Mouse (Mus musculus): ENCODE data around the gene Tmcc3. TPM values are rescaled to one million over a fixed set of nuclear protein-coding genes. Genes with fewer than 3 reads are reported as not detected.

Gene Tmcc3
- 10 to 100 TPM; 49.1 to 63.0 (median 53.8) TPM for total RNA-seq (2022)

DNA sequence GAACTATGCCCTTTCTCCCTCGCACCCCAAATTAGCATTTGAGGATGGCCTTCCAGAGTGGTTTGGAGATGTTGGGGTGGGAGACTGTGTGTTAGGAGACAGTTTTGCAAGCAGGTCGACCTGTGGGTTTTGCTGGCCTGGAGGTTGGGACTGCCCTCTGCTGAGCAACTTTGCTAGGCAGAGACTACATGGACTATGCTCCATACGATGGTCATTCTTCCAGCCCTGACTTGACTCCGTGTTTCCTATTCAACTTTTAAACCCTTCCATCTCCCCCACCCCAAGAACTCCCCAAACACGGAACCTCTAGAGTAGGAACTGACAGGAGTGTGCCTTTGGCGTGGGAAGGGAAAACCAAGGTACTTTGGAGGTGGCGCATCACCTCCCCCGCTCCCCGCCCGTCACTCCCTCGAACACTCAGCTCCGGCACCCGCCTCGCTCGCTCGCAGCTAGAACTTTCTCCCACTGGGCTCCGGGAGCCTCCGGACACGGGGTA is at the start of gene Tmcc3:
Gene Tmcc3 (plus strand): TSS at position 439 of the 496 bp plus-strand sequence.
- no peak for DNase-seq (ENCODE audit: low spot score in 2 of 2)

DNA sequence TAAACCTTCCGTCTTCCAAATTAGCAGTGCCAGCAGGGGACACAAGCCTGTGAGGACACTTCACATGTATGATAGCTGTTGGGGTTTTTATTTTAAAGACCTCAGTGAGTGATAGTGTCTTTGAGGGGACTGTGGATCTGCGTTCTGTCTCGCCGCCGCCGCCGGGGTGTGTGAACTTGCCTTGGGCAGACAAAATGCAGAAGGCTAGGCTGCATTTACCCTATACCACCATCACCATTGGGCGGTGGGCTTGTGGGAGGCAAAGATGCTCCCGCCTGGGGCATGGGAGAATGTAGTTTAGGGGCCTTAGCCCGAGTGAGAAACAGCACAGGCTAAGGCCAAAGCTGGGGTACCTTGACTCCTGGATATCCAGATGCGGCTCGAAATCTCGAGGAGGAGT is 49.1 kb upstream of the Tmcc3 start:
- no peak for DNase-seq (ENCODE audit: low spot score in 2 of 2)

DNA sequence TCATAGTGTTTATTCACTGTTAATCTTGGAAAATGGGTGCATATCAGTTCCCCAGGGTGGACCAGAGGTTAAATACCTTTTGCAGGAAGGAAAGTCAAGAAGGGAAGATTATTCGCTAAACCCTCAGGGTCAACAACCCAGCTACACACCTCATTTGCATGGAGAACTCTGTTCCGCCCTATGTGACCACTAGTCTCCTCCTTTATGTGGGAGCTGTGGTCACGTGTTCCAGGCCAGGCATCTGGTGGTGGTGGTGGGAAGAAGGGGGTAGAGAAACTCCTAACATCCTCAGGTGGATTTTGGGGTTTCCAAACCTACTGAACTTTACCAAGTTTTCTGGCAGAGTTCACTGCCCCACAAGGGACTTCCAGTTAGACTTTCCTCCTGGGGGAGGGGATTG is 48.5 kb upstream of the Tmcc3 start:
- DNase-seq (ENCODE audit: low spot score in 2 of 2) = no peak

DNA sequence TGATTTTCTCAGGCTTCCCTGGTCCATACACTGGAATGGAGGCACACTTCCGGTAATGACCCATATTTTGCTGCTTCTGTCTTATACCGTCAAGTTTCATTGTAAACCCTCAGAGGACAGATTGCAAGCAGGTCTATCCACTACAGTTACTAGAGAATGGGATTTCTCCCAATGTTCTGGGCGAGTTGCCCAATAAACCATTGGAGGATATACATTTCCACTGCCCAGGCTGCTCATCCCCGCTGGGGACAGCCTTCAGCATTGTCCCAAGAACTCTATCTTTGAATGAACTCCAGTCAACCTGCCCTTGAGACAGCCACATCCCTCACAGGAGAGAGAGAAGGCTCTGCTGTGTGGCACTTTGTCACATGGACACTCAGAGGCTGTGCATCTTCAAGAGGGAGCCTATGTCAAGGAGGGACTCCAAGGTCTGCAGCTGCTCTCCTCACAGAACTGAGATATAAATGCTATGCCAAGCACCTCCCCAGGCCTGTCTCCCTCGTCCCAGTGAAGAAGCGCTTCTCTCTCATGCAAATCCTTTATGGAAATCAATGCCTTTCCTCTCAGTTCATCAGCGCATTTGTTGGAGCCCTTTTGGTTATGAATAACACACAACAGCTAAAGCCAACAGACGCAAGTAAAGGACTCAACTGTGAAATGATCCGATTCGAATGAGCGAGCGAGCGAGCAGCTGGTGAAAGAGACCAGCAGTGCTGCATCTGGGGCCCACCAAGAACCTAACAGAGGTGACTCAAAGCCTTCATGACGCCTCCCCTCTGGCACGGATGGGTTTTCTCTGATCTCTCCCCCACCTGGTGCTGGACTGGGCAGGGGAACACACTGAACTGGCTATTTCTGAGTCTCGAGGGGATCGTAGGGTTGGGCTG is 45.9 kb upstream of the Tmcc3 start:
- no peak for DNase-seq (ENCODE audit: low spot score in 2 of 2)

DNA sequence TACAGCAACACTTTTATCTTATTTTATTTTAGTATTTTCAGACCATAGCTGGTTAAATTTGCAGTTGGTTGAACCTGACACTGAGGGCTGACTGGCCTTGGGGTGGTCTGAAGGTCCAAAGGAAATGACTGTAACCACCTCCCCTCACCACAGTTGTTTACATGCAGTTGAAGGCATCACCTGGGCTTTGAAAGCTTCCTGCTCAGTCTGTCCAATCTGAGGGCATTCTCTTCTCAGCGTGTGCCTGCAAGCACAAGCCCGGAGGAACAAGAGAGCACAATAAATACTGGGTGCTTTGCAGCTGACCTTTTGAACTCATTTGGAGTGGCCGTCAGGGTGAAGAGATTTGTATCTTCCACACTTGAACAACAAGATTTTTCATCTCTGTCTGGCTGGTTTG is 36.4 kb upstream of the Tmcc3 start:
- no peak for DNase-seq (ENCODE audit: low spot score in 2 of 2)

DNA sequence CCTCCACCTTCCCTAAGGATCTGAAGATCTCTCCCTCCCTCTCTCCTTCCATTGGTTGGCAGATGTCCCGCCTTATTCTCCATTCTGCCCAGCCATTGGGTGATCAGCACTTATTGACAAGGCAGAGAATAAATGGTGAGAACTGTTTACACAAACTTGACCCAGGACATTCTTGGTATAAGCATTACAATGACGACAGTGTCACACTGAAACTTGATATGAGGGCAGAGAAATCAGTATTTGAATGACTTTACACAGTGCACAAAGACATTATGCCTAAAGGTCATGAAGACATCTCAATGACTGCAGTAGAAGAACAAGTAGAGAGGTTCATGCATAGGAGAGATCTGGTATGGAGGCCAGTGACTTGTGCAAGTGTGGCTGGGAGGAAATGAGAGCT is 35.2 kb upstream of the Tmcc3 start:
- DNase-seq (ENCODE audit: low spot score in 2 of 2) = no peak

DNA sequence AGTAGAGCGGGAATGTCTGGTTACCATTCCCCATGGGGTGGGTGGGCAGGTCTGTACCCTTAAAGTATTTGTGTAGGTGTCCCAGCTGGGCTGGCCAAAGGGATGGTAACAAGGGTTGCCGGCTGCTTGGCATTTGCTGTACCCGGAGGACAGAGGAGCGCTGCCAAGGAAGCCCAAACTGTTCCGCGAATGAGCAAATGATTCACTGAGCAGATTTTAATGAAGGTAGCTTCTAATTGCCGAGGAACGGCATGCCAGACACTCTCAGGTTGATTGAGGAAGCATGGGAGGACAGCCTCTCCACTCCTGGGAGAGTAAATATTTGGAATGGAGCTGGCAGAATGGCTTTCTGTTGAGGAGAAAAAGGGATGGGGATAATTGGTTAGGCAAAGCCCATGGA is 29.6 kb upstream of the Tmcc3 start:
- peak in 1 of 2 experiments; percentile 14 for DNase-seq (ENCODE audit: low spot score in 2 of 2)

DNA sequence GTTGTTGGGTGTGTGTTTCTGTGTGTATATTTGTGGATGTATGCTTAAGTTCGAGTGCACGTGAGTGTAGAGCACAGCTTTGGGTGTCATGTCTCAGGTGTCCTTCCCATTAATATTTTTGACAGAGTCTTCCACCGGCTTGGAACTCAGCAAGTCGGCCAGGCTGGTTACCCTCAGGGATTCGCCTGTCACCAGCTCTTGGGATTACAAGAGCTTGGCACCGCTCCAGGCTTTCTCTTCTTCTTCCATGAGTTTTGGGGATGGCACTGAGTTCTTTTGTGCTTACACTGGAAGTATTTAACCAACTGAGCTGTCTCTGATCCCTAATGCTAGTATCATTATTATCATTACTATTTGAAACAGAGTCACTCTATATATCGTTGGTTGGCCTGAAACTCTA is 29.0 kb upstream of the Tmcc3 start:
- no peak for DNase-seq (ENCODE audit: low spot score in 2 of 2)

DNA sequence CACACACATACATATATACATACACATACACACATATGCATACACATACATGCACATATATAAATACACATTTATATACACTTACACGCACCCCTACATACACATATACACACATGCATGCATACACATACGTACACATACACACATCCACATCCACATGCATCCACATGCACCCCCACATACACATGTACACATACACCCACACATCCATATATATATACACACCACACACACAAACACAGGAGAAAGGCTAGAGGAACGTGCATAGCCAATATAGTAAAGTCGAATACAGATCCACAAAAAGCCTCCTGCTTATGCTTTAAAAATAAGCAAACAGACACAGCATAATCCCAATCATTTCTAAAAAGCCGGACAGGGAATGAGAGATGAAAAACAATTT is 17.3 kb upstream of the Tmcc3 start:
- no peak for DNase-seq (ENCODE audit: low spot score in 2 of 2)

DNA sequence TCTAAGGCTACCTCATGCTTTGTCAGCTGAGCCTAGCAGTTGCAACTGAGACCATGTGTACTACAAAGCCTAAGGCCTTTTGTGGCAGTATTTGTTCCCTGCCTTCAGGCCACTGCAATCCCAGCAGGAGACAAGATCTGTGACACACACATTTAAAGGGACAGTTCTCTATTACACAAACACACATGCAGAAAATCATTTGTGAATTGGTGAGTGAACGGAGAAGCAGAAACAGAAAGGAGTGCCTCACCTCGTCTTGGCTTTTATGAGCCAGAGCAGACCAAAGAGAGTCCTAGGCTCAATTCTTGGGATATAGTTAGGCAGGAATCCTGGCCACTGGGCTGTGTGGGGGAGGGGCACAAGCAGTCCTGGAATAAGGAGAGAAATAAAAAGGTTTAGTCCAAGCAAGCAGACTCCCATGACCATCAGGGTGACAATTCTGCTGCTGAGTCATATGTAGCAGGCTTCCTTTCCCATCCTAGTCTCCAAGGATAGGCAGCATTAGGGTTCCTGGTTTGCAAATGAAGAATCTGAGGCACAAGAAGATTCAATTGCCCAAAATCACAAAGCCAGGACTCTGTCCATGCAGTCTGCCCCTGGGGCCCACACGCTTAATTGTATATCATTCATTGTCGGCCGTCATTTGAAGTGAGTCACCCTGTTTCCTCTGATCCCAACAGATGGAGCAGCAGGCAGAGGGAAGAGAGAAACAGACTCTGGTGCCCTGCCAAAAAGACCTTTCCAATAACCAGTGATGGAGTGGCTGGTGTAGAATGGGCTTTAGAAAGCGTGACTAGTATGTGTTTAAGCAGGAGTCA is 16.6 kb upstream of the Tmcc3 start:
- no peak for DNase-seq (ENCODE audit: low spot score in 2 of 2)

DNA sequence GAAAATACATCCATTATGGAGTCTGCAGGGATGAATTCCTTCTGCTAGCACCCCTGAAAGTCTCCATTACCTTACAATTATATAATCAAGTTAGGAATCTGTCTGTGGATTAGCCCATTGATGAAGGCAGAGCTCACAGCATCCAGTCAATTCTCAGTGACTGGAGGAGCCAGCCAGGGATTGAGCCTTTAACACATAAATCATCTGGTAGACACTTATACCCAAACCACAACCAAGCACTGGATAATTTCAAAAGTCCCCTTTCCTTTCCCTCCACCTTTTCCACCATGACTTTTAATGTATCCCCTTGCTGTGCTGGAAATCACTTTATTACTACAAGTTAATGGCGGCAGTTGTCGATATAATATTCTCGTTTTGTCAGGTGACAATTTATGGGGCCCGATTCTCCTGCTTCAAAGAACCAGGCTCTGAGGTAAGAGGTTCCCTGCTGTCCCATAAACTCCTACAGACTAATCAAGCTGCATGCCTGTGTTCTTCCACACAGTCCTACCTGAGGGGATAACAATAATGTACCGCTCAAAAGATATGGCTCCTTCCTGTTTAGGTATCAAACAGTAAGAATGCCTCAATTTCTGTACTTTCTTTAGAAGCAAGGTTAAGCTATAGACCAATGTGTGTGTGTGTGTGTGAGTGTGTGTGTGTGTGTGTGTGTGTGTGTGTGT is 15.7 kb upstream of the Tmcc3 start:
- no peak for DNase-seq (ENCODE audit: low spot score in 2 of 2)

DNA sequence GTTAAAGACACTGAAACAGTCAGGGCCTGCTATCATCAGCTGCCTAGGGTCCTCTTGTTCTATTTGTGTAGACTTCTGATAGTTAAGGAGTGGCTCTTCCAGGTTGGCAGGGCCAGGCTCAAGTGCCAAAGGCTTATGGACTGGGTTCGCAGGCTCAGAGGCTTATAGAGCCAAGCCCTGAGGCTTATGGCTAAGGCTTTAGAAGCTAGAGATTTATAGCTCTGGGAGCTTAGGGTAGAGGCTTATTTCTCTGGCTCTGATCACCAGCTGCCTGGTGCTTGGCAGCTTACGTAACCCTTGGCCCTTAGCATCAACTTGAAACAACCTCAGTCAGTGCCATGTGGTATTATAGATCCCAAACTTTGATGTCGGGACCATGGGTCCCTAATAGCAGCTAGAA is 13.3 kb upstream of the Tmcc3 start, which contains the start of gene Gm4792:
Gene Gm4792 (minus strand): TSS at position 233 of the 400 bp plus-strand sequence.
- DNase-seq (ENCODE audit: low spot score in 2 of 2) = no peak

DNA sequence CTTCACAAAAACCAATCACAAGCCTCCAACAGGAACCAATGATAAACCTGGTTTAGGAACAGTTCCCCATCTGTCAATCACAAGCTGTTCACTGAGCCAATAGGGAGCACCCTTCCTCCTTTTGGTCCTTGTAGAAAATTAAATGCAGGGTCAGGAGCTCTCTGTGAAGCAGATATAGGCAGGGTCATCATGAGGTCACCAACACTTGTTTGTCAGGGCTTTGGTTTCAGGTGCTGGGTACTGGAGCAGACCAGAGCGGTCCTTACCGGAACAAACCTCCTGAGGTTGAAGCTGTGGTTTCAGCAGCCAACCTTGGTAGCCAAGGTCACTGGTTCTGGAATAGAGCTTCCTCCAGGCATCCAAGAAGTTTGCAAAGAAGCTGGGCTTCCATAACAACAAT is 12.4 kb upstream of the Tmcc3 start:
- no peak for DNase-seq (ENCODE audit: low spot score in 2 of 2)

DNA sequence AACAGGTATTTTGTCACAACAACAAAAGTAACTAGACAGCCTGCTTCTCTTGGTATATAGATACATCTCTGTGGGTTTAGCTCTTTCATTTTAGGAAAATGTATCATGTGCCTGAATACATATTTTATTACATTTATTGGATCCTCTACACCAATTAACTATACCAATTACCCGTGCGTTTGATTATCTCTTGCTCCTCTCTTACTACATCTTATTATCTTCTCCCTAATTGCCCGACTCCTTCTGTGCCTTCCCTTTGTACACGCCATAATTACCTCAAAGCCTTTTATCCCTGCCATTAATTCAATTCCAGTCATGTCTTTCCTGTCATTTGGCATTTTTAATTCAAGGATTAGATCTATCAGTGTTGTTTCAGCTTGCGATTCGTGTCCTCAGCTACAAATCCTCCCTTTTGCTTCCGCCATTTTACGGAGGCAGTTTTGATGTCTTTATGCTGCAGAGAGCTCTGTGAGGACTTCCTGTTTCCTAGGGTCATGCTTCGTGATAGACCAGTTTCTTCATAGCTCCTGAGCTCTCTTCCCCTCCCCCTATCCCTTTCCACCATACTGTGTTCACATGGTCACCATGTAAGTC is 7.6 kb upstream of the Tmcc3 start:
- DNase-seq (ENCODE audit: low spot score in 2 of 2) = no peak

DNA sequence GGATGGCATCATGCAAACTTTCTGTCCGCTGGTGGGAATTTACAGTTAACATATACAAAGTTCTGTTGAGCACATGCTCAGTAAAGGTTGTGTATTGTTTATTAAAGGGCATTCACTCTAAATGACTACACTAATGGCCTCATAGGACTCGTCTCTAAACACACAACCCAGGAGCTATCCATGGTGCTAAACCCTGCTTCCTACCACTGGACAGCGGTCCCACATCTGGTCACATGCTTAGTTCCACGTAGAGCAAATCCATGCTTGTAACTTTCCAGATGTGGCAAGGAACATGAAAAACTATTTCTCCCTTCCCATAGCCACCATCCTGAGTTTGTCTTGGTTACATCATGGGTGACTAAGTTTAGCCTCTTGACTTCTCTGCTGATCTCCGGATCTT is 6.2 kb upstream of the Tmcc3 start:
- DNase-seq (ENCODE audit: low spot score in 2 of 2) = no peak

DNA sequence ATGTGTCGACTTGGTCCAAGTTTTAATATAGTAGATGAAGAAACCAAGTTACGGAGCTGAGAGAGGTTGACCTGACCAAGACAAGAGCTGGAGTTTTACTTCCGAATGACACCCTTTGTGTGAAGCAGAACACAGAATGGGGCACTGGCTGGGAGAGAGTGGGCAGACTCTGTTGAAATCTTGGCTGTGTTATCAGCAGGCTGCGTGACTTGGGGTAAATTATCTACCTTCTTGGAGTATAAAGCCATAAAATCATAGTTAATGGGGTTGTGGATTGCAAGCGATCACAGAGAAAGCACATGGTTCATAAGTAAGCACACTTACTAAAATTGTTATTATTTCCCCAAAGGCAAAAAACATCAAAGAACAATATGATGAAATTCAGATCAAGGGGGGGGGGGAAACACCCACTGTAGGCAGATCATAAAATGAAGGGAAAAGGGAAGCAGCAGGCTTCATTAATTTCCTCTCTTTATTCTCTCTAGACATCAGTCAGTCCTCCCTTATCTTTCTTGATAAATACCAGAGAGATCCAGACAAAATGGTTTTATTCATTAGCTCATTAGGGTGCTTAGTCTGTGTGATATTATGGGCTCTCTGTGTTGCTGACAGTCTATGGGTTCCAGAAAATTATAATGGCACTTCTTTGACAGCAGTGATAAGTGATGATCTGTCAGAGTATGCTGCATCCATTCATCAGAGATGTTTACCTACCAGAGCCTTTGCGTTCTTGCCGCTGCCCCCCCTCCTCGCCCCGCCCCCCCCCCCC is 1.1 kb upstream of the Tmcc3 start:
- no peak for DNase-seq (ENCODE audit: low spot score in 2 of 2)

DNA sequence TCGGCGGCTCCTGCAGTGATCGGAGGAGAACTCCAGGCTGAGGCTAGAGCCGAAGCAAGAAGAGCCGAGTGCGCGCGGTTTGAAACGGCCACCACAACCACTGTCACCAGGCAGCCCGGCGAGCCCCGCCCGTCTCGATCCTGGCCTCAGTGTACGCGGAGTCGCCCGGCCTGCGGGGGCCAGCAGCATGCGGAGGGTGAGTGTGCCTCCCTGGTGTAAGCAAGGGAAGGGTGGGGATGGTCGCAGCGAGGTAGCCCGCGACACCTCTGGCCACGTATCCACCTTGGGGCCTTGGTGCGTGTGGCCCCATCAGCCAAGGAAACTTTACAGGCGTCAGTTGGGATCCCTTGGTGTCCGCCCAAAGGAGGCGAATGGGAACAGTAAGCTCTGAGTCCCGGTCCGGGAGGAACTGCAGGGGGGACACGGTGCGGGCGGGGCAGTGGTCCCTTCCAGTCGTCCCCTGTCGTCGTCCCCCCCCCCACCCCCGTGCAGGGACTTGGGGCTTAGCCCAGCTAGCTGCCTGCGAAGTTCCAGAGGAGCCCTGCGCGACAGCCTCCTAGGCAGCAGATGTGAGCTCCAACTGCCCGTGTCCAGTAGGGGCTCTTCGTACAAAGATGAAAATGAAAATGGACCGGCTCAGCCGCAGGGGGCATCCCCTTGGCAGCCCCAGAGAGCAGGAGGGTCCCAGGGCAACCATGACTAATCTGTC is 412 bp downstream of the Tmcc3 start:
- DNase-seq (ENCODE audit: low spot score in 2 of 2) = peak in 1 of 2 experiments; percentile 13

DNA sequence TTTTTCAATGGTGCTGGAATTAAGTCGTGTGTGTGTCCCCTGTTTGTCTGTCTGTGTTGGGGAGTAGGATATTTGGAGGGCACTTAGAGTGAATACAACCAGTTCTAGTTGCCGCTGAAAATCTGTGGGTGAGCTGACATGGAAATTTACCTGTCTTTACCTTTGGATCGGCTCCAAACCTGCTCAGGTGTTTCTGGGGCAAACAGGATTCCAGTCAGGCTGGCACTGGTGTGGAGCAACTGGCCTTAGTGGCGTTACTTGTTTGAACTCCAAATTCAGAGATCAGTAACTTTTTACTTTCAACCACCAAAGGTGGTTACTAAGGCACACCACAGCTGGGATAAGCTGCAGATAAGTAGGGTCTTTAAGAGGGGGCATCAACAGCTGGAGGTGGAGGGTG is 1.4 kb downstream of the Tmcc3 start:
- DNase-seq (ENCODE audit: low spot score in 2 of 2) = no peak

DNA sequence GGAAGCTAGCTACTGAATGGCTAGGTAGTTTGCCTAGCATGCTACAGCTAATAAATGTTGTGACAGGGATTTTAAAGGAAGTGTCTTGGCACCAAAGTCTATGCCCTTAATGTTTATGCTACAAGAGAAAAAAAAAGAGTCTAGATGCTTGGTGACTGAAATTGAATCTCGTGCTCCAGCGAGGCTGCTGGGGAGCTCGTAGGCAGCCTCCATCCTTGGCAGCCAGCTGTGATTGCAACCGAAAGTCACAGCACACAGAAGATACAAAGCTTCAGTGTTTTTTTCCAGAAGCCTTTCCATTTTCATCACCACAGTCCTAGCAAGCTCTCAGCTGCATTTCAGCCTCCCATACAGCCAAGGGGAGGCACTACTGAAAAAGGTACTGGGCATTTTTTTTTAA is 6.8 kb downstream of the Tmcc3 start:
- DNase-seq (ENCODE audit: low spot score in 2 of 2) = no peak

DNA sequence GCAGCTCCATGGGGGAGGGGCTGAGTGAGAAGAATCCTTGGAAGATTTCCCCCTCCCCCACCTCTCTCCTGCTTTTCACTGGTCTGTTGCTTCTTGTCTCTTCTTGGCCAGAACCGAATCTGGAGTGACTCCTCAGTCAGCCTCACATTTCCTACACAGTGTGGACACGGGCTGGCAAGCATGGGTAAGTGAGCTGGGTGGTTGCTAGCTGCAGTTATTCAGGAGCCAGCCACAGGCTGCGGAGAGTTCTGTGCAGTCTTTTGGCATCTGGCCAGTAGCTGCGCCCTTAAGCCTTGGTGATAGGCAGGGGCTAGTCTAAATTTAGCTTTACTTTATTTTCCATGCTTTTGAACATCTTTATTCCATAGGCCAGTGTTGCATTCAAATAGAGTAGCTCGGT is 18.2 kb downstream of the Tmcc3 start:
- DNase-seq (ENCODE audit: low spot score in 2 of 2) = no peak
